Comparison of ENCODE assay signal across 9 mouse cellular contexts in genomic region chr1:82288421-82288990, GRCm38 (mm10). TPM values are rescaled to one million over a fixed set of nuclear protein-coding genes. Genes with fewer than 3 reads are reported as not detected.
DNase-seq lines count a peak whose midpoint lies in the region; ATAC-seq and TF ChIP-seq lines count a peak whose summit lies in the region.
"Had no signal": no experiment of that assay in that cellular context is flagged by ENCODE, and none has a peak within 500 bp of the region (broad histone marks: within the 10 kb centered on the region; RNA-seq: fewer than 3 reads in every experiment).

No protein-coding gene starts in this region.

- peak; percentile 47 for TF ChIP-seq CTCF in stomach, postnatal 0 days (IDR thresholded peaks at IDR 0.05; ENCODE audit: low read depth)

- H3K4me1 ChIP-seq in embryonic facial prominence, embryonic 14.5 days (ENCODE audit: control insufficient read depth, insufficient read depth, low read length), result peaks cover 35% of the 10 kb centered on the region
- peaks cover 44% of the 10 kb centered on the region for H3K4me1 ChIP-seq in heart, embryonic 15.5 days (replicated peaks)
- H3K4me1 ChIP-seq in limb, embryonic 15.5 days, result peaks cover 48% of the 10 kb centered on the region
- peaks cover 2% of the 10 kb centered on the region; the same call in 1 of the 2 replicates for H3K4me1 ChIP-seq in stomach, postnatal 0 days (replicated peaks; ENCODE audit: control insufficient read depth, insufficient read depth)

- peaks cover 21% of the 10 kb centered on the region; the same call in 1 of the 2 replicates for H3K36me3 ChIP-seq in embryonic facial prominence, embryonic 14.5 days (ENCODE audit: control insufficient read depth, insufficient read depth, low read length)
- peaks cover 5% of the 10 kb centered on the region; the same call in 1 of the 2 replicates for H3K36me3 ChIP-seq in heart, embryonic 15.5 days
- H3K36me3 ChIP-seq in limb, embryonic 15.5 days, result peaks cover 24% of the 10 kb centered on the region
- H3K36me3 ChIP-seq in stomach, postnatal 0 days (ENCODE audit: control insufficient read depth, insufficient read depth, low read length), result no peaks in the 10 kb centered on the region

- intact Hi-C loops in left cerebral cortex, postnatal 4 days (cut with DNase I), result no loop called here

- no peaks in the 10 kb centered on the region for H3K9me3 ChIP-seq in embryonic facial prominence, embryonic 14.5 days (ENCODE audit: control insufficient read depth, low read length)
- H3K9me3 ChIP-seq in heart, embryonic 15.5 days (replicated peaks), result no peaks in the 10 kb centered on the region
- no peaks in the 10 kb centered on the region for H3K9me3 ChIP-seq in limb, embryonic 15.5 days
- H3K9me3 ChIP-seq in stomach, postnatal 0 days (ENCODE audit: control insufficient read depth, low read length), result no peaks in the 10 kb centered on the region

- H3K4me3 ChIP-seq in embryonic facial prominence, embryonic 14.5 days (ENCODE audit: low read depth, low read length), result peak overlapping the region; percentile 83
- peak overlapping the region; percentile 81 for H3K4me3 ChIP-seq in heart, embryonic 15.5 days
- H3K4me3 ChIP-seq in limb, embryonic 15.5 days, result peak overlapping the region; percentile 75
- peak overlapping the region; percentile 67; the same call in 1 of the 2 replicates for H3K4me3 ChIP-seq in stomach, postnatal 0 days (ENCODE audit: low read depth, low read length)

- WGBS in embryonic facial prominence, embryonic 14.5 days, result 83% methylated on average over 16 of the region's 18 CpGs
- whole genome bisulfite sequencing in heart, embryonic 15.5 days, result 82% methylated on average over 18 of the region's 18 CpGs
- WGBS in limb, embryonic 15.5 days, result 88% methylated on average over 18 of the region's 18 CpGs
- 91% methylated on average over 18 of the region's 18 CpGs for WGBS in stomach, postnatal 0 days

- no peak for TF ChIP-seq EP300 in stomach, postnatal 0 days (optimal IDR thresholded peaks at IDR 0.05)

- H3K9ac ChIP-seq in embryonic facial prominence, embryonic 14.5 days (ENCODE audit: low read depth, low read length), result peak overlapping the region; percentile 69; the same call in 1 of the 2 replicates
- H3K9ac ChIP-seq in heart, embryonic 15.5 days, result peak overlapping the region; percentile 79
- H3K9ac ChIP-seq in limb, embryonic 15.5 days, result no peak overlapping the region
- no peak overlapping the region for H3K9ac ChIP-seq in stomach, postnatal 0 days (ENCODE audit: low read length)

- DNase-seq in left cerebral cortex, postnatal 4 days, result peak; percentile 74
- no peak for DNase-seq in left cerebral cortex, adult 8-10 months (ENCODE audit: low spot score in 2 of 2)
- DNase-seq in embryonic facial prominence, embryonic 14.5 days (ENCODE audit: low spot score), result no peak
- no peak for DNase-seq in stomach, postnatal 0 days (ENCODE audit: low spot score)
- no peak for DNase-seq in kidney, postnatal 25 days

- peak overlapping the region; percentile 57 for H3K4me2 ChIP-seq in embryonic facial prominence, embryonic 14.5 days (ENCODE audit: low read depth, low read length)
- H3K4me2 ChIP-seq in heart, embryonic 15.5 days, result peak overlapping the region; percentile 85
- peak overlapping the region; percentile 73 for H3K4me2 ChIP-seq in limb, embryonic 15.5 days
- H3K4me2 ChIP-seq in stomach, postnatal 0 days (replicated peaks; ENCODE audit: low read depth), result peak overlapping the region; percentile 86

- H3K27ac ChIP-seq in embryonic facial prominence, embryonic 14.5 days (replicated peaks; ENCODE audit: low read depth, low read length), result no peak overlapping the region
- H3K27ac ChIP-seq in heart, embryonic 15.5 days, result 0 out of 2 replicates have a peak overlapping the region, but pooled peaks have one; percentile 97
- no peak overlapping the region for H3K27ac ChIP-seq in limb, embryonic 15.5 days
- H3K27ac ChIP-seq in stomach, postnatal 0 days (replicated peaks), result no peak overlapping the region

- ATAC-seq in embryonic facial prominence, embryonic 14.5 days (ENCODE audit: low read depth), result no peak
- no peak for ATAC-seq in heart, embryonic 15.5 days (replicated peaks; ENCODE audit: insufficient number of reproducible peaks, insufficient read depth, low FRiP score, low read depth)
- ATAC-seq in limb, embryonic 15.5 days (ENCODE audit: insufficient number of reproducible peaks, low FRiP score, low TSS enrichment, low read depth), result no peak
- ATAC-seq in stomach, postnatal 0 days (ENCODE audit: low FRiP score, low TSS enrichment), result no peak
- ATAC-seq in megakaryocyte-erythroid progenitor cell, adult 5-6 weeks (replicated peaks; ENCODE audit: low FRiP score, low TSS enrichment, poor library complexity, severe bottlenecking), result no peak

- H3K27me3 ChIP-seq in embryonic facial prominence, embryonic 14.5 days (replicated peaks; ENCODE audit: control insufficient read depth, insufficient read depth, low read length), result no peaks in the 10 kb centered on the region
- peaks cover 4% of the 10 kb centered on the region; the same call in 1 of the 2 replicates for H3K27me3 ChIP-seq in heart, embryonic 15.5 days
- H3K27me3 ChIP-seq in limb, embryonic 15.5 days, result no peaks in the 10 kb centered on the region
- H3K27me3 ChIP-seq in stomach, postnatal 0 days (ENCODE audit: control insufficient read depth, insufficient read depth, low read length), result no peaks in the 10 kb centered on the region

RNA-seq across cellular contexts. Expression of gene Irs1, which starts 2.7 kb away (rescaled TPM):
- 10 to 100 TPM; 30.5 to 30.8 TPM for total RNA-seq in left cerebral cortex, postnatal 4 days (2021)
- total RNA-seq in left cerebral cortex, adult 8-10 months (2022), result 10 to 100 TPM; 14.2 to 15.8 (median 14.9) TPM
- 14.8 and 16.1 TPM in 2 replicates for polyA plus RNA-seq in embryonic facial prominence, embryonic 14.5 days (2014; fragmentation: Nextera tagmentation; extraction: Ambion mirVana)
- 9.1 and 9.3 TPM in 2 replicates for polyA plus RNA-seq in heart, embryonic 15.5 days (2015; fragmentation: Nextera tagmentation; extraction: Ambion mirVana)
- 13.4 and 13.5 TPM in 2 replicates for polyA plus RNA-seq in limb, embryonic 15.5 days (2015; fragmentation: Nextera tagmentation; extraction: Ambion mirVana)
- 1.6 and 1.9 TPM in 2 replicates for polyA plus RNA-seq in stomach, postnatal 0 days (2015; fragmentation: Nextera tagmentation; extraction: Ambion mirVana)
- not detected in 2 replicates for total RNA-seq in megakaryocyte-erythroid progenitor cell, adult 5-6 weeks (2014; fragmentation: Nextera tagmentation)
- total RNA-seq in megakaryocyte-erythroid progenitor cell, adult 5-6 weeks (2017), result not detected in 2 replicates

RNA-seq across cellular contexts. Expression of gene Rhbdd1, which starts 27.7 kb away (rescaled TPM):
- total RNA-seq in left cerebral cortex, postnatal 4 days (2021), result 1 to 10 TPM; 3.7 to 3.8 TPM
- 10 to 100 TPM in 1 of 4 experiments, 1 to 10 TPM in 3; 8.5 to 10.5 (median 9.4) TPM for total RNA-seq in left cerebral cortex, adult 8-10 months (2022)
- polyA plus RNA-seq in embryonic facial prominence, embryonic 14.5 days (2014; fragmentation: Nextera tagmentation; extraction: Ambion mirVana), result 6.7 and 6.8 TPM in 2 replicates
- polyA plus RNA-seq in heart, embryonic 15.5 days (2015; fragmentation: Nextera tagmentation; extraction: Ambion mirVana), result 7.6 and 9.7 TPM in 2 replicates
- polyA plus RNA-seq in limb, embryonic 15.5 days (2015; fragmentation: Nextera tagmentation; extraction: Ambion mirVana), result 11.0 and 11.2 TPM in 2 replicates
- 7.5 and 7.9 TPM in 2 replicates for polyA plus RNA-seq in stomach, postnatal 0 days (2015; fragmentation: Nextera tagmentation; extraction: Ambion mirVana)
- 7.7 and 10.8 TPM in 2 replicates for total RNA-seq in megakaryocyte-erythroid progenitor cell, adult 5-6 weeks (2014; fragmentation: Nextera tagmentation)
- 7.6 and 11.2 TPM in 2 replicates for total RNA-seq in megakaryocyte-erythroid progenitor cell, adult 5-6 weeks (2017)

RNA-seq across cellular contexts. Expression of gene Gm9747, which starts 55.6 kb away (rescaled TPM):
- not detected for total RNA-seq in left cerebral cortex, postnatal 4 days (2021)
- total RNA-seq in left cerebral cortex, adult 8-10 months (2022), result not detected
- polyA plus RNA-seq in embryonic facial prominence, embryonic 14.5 days (2014; fragmentation: Nextera tagmentation; extraction: Ambion mirVana), result 53.6 and 55.0 TPM in 2 replicates
- 27.1 and 29.3 TPM in 2 replicates for polyA plus RNA-seq in heart, embryonic 15.5 days (2015; fragmentation: Nextera tagmentation; extraction: Ambion mirVana)
- 39.8 and 43.6 TPM in 2 replicates for polyA plus RNA-seq in limb, embryonic 15.5 days (2015; fragmentation: Nextera tagmentation; extraction: Ambion mirVana)
- polyA plus RNA-seq in stomach, postnatal 0 days (2015; fragmentation: Nextera tagmentation; extraction: Ambion mirVana), result 6.2 and 6.9 TPM in 2 replicates
- not detected in 2 replicates for total RNA-seq in megakaryocyte-erythroid progenitor cell, adult 5-6 weeks (2014; fragmentation: Nextera tagmentation)
- not detected in 2 replicates for total RNA-seq in megakaryocyte-erythroid progenitor cell, adult 5-6 weeks (2017)
- total RNA-seq: heart, postnatal 36 days had no signal

Comparison
In these comparisons a context has a peak if more than half of its experiments do, and no peak if none do; other contexts are left out.
1. H3K9ac ChIP-seq: peak in embryonic facial prominence, embryonic 14.5 days (single experiment) and heart, embryonic 15.5 days (single experiment); none in limb, embryonic 15.5 days (single experiment) and stomach, postnatal 0 days (single experiment).
2. Peak in every context shown above with its lines, with median percentiles within 50 percentile points of each other: H3K4me2 ChIP-seq and H3K4me3 ChIP-seq.